Mouse (Mus musculus): Measurements from ENCODE around the gene St7. TPM values are rescaled to one million over a fixed set of nuclear protein-coding genes. Genes with fewer than 3 reads are reported as not detected.
A peak's percentile ranks its signal among the peaks of the same experiment; 100 is the strongest.

The St7 gene
- polyA plus RNA-seq, 1 experiment: 22.8 TPM

DNA sequence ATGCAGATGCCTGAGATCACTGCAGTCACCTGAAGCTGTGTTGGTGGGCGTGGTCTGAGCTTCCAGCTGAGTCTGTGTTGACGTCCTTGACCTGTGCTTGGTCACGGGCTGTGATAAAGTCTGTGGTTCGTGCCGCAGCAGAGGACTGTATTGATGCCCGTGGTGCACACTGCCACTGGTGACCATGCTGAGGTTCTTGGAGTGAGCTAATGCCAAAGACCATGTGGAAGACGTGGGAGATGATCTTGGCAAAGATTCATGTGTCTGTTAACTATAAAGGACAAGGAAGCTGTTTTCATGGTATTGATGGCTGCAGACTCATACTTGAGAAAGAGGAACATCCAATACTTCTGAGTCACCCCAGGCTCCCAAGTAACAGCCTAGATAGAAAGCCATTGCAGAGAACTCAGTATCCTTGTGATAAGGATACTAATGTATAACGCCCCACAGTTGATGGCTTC lies 41.2 kb downstream of the St7 start:
- Histone ChIP-seq H3K4me3 (ENCODE audit: insufficient read depth, low read length) (no peak overlapping the region), H3K4me1 (ENCODE audit: control insufficient read depth, insufficient read depth, low read length) (no peaks in the 10 kb centered on the region), H3K27ac (ENCODE audit: insufficient read depth, low read length) (no peak overlapping the region)
- no peak for TF ChIP-seq CTCF (IDR thresholded peaks at IDR 0.05; ENCODE audit: extremely low read depth, insufficient read depth, low read length)

DNA sequence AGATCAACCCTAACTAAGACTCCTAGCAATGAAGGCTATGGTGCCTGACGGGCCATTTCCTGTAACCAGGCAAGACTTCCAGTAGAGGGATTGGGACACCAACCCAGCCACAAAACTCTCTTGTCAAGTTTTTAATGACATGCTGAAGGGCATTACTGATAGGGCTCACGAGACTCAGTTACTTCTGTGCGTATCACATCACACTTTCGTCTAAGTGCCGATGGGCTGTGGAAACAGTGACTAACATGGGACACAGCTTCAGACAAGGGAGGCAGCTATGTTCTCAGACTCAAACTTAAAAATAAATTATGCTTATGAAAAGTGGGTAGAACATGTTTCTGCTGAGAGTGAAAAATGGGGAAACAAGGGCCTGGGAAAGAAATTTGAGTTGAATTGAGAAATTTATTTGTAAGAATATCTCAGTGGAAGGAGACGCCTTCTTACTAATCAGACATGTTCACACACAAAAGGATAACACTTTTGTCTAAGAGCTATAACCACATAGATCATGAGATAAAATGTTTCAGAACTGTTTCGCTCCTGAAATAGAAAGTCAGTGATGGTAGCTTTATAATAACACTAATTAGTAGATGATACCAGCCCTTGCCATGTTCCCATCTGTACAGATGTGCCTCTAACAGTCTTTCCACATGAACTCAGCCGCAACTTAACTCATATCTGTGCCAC lies 44.7 kb downstream of the St7 start:
- TF ChIP-seq CTCF (IDR thresholded peaks at IDR 0.05; ENCODE audit: extremely low read depth, insufficient read depth, low read length): no peak
- TF ChIP-seq POLR2A (IDR thresholded peaks at IDR 0.05; ENCODE audit: extremely low read depth, insufficient read depth, low read length): no peak

GRCm38 (mm10) chr6:17740128-17740527 lies 47.4 kb downstream of the St7 start:
- Histone ChIP-seq H3K4me3 (ENCODE audit: insufficient read depth, low read length) (no peak overlapping the region), H3K4me1 (ENCODE audit: control insufficient read depth, insufficient read depth, low read length) (no peaks in the 10 kb centered on the region), H3K27ac (ENCODE audit: insufficient read depth, low read length) (no peak overlapping the region)
- TF ChIP-seq CTCF (IDR thresholded peaks at IDR 0.05; ENCODE audit: extremely low read depth, insufficient read depth, low read length) (no peak), POLR2A (IDR thresholded peaks at IDR 0.05; ENCODE audit: extremely low read depth, insufficient read depth, low read length) (no peak)

More for the DNA sequence above, 44.7 kb downstream of the St7 start:
- no peak overlapping the region for H3K4me3 ChIP-seq (ENCODE audit: insufficient read depth, low read length)
- H3K4me1 ChIP-seq (ENCODE audit: control insufficient read depth, insufficient read depth, low read length): no peaks in the 10 kb centered on the region
- no peak overlapping the region for H3K27ac ChIP-seq (ENCODE audit: insufficient read depth, low read length)

GRCm38 (mm10) chr6:17741639-17742038 lies 48.9 kb downstream of the St7 start:
- TF ChIP-seq POLR2A (IDR thresholded peaks at IDR 0.05; ENCODE audit: extremely low read depth, insufficient read depth, low read length) (no peak), CTCF (IDR thresholded peaks at IDR 0.05; ENCODE audit: extremely low read depth, insufficient read depth, low read length) (no peak)
- no peaks in the 10 kb centered on the region for H3K4me1 ChIP-seq (ENCODE audit: control insufficient read depth, insufficient read depth, low read length)
- no peak overlapping the region for H3K4me3 ChIP-seq (ENCODE audit: insufficient read depth, low read length)
- H3K27ac ChIP-seq (ENCODE audit: insufficient read depth, low read length): no peak overlapping the region

DNA sequence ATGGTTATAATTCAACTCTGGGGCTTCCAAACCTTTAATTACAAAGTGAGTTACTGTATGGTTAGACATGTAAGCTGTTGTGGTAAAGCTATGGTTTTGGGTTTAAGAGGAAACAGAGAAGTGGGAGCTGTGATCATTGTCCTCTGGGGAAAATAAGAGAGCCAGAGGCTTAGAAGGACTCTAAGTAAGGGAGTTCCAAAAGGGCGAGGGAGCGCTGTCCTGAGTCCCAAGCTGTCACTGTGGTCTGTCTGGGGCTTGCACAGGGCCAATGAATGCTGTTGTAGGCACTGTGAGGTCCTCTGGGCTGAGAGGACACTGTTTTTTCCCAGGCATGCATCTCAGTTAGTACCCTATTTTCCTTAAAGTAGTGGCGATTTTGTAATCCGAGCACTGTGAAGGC lies 49.5 kb downstream of the St7 start:
- Histone ChIP-seq H3K4me1 (ENCODE audit: control insufficient read depth, insufficient read depth, low read length) (no peaks in the 10 kb centered on the region), H3K4me3 (ENCODE audit: insufficient read depth, low read length) (no peak overlapping the region), H3K27ac (ENCODE audit: insufficient read depth, low read length) (no peak overlapping the region)
- TF ChIP-seq CTCF (IDR thresholded peaks at IDR 0.05; ENCODE audit: extremely low read depth, insufficient read depth, low read length) (no peak), POLR2A (IDR thresholded peaks at IDR 0.05; ENCODE audit: extremely low read depth, insufficient read depth, low read length) (no peak)

DNA sequence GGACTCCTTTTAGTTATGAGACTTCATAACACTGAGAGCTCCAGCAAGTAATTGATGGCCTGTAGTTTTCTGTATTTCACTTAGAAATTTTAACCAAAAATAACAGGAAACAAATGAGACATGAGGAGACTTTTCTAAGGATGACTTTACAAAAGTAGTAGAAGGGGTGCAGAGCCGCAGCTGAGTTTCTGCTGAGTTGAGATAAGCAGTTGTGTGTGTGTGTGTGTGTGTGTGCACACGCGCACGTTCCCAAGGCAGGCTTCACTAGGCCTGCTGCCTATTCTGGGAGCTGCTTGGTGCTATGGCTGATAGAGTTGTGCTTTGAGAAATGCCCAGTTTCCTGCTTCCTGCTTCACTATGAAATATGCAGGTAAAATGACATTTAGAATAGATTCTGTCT lies 50.6 kb downstream of the St7 start:
- no peak for TF ChIP-seq POLR2A (IDR thresholded peaks at IDR 0.05; ENCODE audit: extremely low read depth, insufficient read depth, low read length)
- TF ChIP-seq CTCF (IDR thresholded peaks at IDR 0.05; ENCODE audit: extremely low read depth, insufficient read depth, low read length): no peak
- Histone ChIP-seq H3K4me3 (ENCODE audit: insufficient read depth, low read length) (no peak overlapping the region), H3K27ac (ENCODE audit: insufficient read depth, low read length) (no peak overlapping the region), H3K4me1 (ENCODE audit: control insufficient read depth, insufficient read depth, low read length) (no peaks in the 10 kb centered on the region)

GRCm38 (mm10) chr6:17747724-17748123 lies 55.0 kb downstream of the St7 start:
- no peak overlapping the region for H3K4me3 ChIP-seq (ENCODE audit: insufficient read depth, low read length)
- H3K27ac ChIP-seq (ENCODE audit: insufficient read depth, low read length): no peak overlapping the region
- H3K4me1 ChIP-seq (ENCODE audit: control insufficient read depth, insufficient read depth, low read length): peaks cover 2% of the 10 kb centered on the region; the same call in 1 of the 2 replicates
- TF ChIP-seq POLR2A (IDR thresholded peaks at IDR 0.05; ENCODE audit: extremely low read depth, insufficient read depth, low read length) (no peak), CTCF (IDR thresholded peaks at IDR 0.05; ENCODE audit: extremely low read depth, insufficient read depth, low read length) (no peak)

DNA sequence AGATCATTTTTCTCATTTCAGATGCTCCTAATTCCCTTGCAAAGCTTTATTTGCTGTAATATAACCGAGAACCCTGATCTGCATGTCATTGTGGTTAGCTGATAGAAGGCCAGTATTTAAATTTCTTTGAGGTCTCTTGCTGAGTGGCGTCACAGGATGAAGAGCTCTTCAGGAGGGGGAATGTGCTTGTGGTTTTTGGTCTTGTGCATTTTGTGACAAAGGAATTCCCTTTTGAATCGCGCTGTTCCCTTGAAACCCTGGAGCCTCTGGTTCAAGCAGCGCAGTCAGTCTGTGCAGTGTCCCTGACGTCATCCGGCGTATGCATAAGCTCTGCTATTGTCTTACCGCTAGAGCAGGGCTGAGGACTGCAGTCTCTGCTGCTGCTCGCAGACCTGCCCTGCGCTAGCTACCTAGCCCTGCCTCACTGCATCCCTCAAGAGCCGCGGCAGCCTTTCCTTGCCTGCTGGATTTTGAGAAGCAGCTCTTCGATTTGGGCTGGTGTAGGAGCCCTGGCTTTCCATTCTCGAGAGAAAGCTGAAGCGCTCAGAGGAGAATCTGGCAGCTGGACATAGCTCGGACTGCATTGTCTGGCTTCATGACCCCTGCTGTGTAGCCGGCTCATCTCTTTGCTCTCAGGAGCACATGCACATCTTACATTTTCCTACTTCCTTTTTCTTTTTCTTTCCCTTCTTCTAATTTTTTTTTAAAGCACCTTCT lies 56.3 kb downstream of the St7 start:
- peaks cover 2% of the 10 kb centered on the region; the same call in 1 of the 2 replicates for H3K4me1 ChIP-seq (ENCODE audit: control insufficient read depth, insufficient read depth, low read length)
- TF ChIP-seq CTCF (IDR thresholded peaks at IDR 0.05; ENCODE audit: extremely low read depth, insufficient read depth, low read length): no peak
- peak; percentile 100 for TF ChIP-seq POLR2A (IDR thresholded peaks at IDR 0.05; ENCODE audit: extremely low read depth, insufficient read depth, low read length)
- H3K4me3 ChIP-seq (ENCODE audit: insufficient read depth, low read length): peak overlapping the region; percentile 50
- H3K27ac ChIP-seq (ENCODE audit: insufficient read depth, low read length): peak overlapping the region; percentile 61

GRCm38 (mm10) chr6:17749596-17749995 lies 56.9 kb downstream of the St7 start:
- peaks cover 2% of the 10 kb centered on the region; the same call in 1 of the 2 replicates for H3K4me1 ChIP-seq (ENCODE audit: control insufficient read depth, insufficient read depth, low read length)
- no peak for TF ChIP-seq CTCF (IDR thresholded peaks at IDR 0.05; ENCODE audit: extremely low read depth, insufficient read depth, low read length)
- no peak for TF ChIP-seq POLR2A (IDR thresholded peaks at IDR 0.05; ENCODE audit: extremely low read depth, insufficient read depth, low read length)
- peak overlapping the region; percentile 79 for H3K27ac ChIP-seq (ENCODE audit: insufficient read depth, low read length)
- H3K4me3 ChIP-seq (ENCODE audit: insufficient read depth, low read length): peak overlapping the region; percentile 50
